Mouse (Mus musculus) layer of hippocampus, postnatal 14 days (tissue): Measurements from ENCODE around the gene Rhox3f. TPM values are rescaled to one million over a fixed set of nuclear protein-coding genes. Genes with fewer than 3 reads are reported as not detected.
"Not testable (repeated sequence)": the region's sequence is repeated elsewhere in the genome, so short reads cannot be mapped to it uniquely, and the experiment has no call there.

Experiments
- DNase-seq, 2 experiments: peaks; one replicate each; pipeline ENCODE4 v3.0.0; 2021 to 2022; ENCODE audit warnings: low spot score in 2 of 2, mixed read lengths in 1 of 2
- long read RNA-seq, 2 experiments: library from polyadenylated mRNA; stranded (forward); transcript quantifications; one replicate each; pipeline ENCODE4 v2.0.0; 2021
- total RNA-seq, 2 experiments: library from RNA; stranded (reverse); gene quantifications; 2 replicates each; pipeline ENCODE4 v1.2.3; 2021

Rhox3f gene
- total RNA-seq = not detected
- long read RNA-seq, experiment 1 = 0 reads
- long read RNA-seq, experiment 2 = 0 reads

DNA sequence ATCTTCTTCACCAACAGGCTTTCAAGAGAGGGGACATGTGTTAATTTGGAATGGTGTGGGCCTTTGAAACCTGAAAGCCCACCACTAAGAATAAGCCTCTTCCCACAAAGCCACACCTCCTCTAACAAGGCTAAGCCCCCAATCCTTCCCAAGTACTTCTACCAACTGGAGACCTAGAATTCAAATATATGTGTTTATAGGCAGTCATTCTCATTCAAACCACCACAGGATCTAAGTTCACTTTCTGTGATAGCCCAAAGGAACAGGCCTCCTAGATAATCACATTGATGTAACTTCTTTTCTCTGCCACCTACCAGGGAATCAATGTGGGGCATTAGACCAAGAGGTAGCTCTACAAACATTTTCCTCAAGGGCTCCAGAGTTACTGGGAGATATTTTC, at the start of gene Rhox3f:
Rhox3f (plus strand) TSS at position 301 of the 400 bp plus-strand sequence.
- DNase-seq = not testable (repeated sequence)

DNA sequence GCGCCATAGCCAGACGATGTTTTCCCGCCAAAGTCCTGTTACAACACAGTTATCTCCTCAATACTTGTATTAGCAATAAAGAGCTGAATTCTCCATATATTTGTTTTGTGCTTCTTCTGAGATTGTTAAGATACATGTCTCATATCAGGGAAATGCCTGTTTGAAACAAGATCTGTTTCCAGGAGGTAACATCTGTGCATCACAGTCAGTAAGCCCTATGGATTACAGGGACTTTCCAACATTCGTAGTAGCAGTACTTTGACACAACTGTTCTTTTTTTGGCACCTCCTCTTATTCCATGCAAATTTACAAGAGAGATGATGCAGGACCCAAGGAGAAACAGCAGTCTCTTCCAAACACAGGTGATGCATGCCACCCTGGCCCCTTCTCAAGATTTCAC, 39.1 kb upstream of the Rhox3f start, which contains the start of gene Rhox3e:
Rhox3e (plus strand) TSS at position 301 of the 400 bp plus-strand sequence.
- not testable (repeated sequence) for DNase-seq

DNA sequence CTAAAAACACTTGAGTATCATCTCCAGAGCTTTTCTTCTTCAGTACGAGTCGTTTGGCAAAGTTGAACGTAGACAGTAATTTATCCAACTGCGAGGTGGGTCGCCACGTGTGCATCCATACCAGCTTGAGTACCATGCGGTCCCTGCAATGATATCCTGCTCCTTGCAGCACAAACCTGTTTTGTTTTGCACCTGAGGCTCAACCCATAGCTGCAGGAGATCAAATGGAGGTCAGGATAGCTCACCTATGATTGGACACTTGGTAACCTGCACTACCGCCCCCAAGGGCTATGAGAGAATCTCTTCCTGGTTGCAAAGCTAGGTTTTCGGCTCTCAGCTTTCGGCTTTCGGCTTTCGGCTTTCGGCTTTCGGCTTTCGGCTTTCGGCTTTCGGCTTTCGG, 23.7 kb upstream of the Rhox3f start, which contains the start of gene Rhox4e:
Rhox4e (plus strand) TSS at position 301 of the 400 bp plus-strand sequence.
- DNase-seq = not testable (repeated sequence)

GRCm38 (mm10) chrX:37571105-37571504, 9.7 kb upstream of the Rhox3f start, which contains the start of gene Rhox2f:
Gene Rhox2f, plus strand, starts transcription at chrX:37571405.
- not testable (repeated sequence) for DNase-seq

- not testable (repeated sequence) for DNase-seq
Observed at GRCm38 (mm10) chrX:37572638-37573037, 8.2 kb upstream of the Rhox3f start.

DNA sequence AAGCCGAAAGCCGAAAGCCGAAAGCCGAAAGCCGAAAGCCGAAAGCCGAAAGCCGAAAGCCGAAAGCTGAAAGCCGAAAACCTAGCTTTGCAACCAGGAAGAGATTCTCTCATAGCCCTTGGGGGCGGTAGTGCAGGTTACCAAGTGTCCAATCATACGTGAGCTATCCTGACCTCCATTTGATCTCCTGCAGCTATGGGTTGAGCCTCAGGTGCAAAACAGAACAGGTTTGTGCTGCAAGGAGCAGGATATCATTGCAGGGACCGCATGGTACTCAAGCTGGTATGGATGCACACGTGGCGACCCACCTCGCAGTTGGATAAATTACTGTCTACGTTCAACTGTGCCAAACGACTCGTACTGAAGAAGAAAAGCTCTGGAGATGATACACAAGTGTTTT, 26.8 kb downstream of the Rhox3f start, which contains the start of gene Rhox4f:
Rhox4f (minus strand) TSS at position 101 of the 400 bp plus-strand sequence.
- DNase-seq = not testable (repeated sequence)

DNA sequence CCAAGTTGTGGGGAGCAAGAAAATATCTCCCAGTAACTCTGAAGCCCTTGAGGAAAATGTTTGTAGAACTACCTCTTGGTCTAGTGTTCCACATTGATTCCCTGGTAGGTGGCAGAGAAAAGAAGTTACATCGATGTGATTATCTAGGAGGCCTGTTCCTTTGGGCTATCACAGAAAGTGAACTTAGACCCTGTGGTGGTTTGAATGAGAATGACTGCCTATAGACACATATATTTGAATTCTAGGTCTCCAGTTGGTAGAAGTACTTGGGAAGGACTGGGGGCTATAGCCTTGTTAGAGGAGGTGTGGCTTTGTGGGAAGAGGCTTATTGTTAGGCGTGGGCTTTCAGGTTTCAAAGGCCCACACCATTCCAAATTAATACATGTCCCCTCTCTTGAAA, 47.7 kb downstream of the Rhox3f start, which contains the start of gene Rhox3g:
Rhox3g (minus strand) TSS at position 101 of the 400 bp plus-strand sequence.
- not testable (repeated sequence) for DNase-seq

Other genes with a start within 250 kb of the Rhox3f start
- not detected for gene Rhox3a2, start 201.0 kb upstream of the Rhox3f start, total RNA-seq
- not detected for gene Rhox4a2, start 190.1 kb upstream of the Rhox3f start, total RNA-seq
- gene Rhox2b, start 168.9 kb upstream of the Rhox3f start, total RNA-seq = not detected
- not detected for gene Rhox4b, start 148.5 kb upstream of the Rhox3f start, total RNA-seq
- not detected for gene Rhox2c, start 127.3 kb upstream of the Rhox3f start, total RNA-seq
- not detected for gene Rhox3c, start 122.4 kb upstream of the Rhox3f start, total RNA-seq
- not detected for gene Rhox4c, start 100.7 kb upstream of the Rhox3f start, total RNA-seq
- not detected for gene Rhox2d, start 87.6 kb upstream of the Rhox3f start, total RNA-seq
- gene Rhox4d, start 66.6 kb upstream of the Rhox3f start, total RNA-seq = not detected
- not detected for gene Rhox2e, start 50.5 kb upstream of the Rhox3f start, total RNA-seq
- gene Rhox3e, start 39.0 kb upstream of the Rhox3f start, total RNA-seq = not detected
- gene Rhox4e, start 23.6 kb upstream of the Rhox3f start, total RNA-seq = not detected
- gene Rhox2f, start 9.6 kb upstream of the Rhox3f start, total RNA-seq = not detected
- gene Rhox4f, start 26.7 kb downstream of the Rhox3f start, total RNA-seq = not detected
- gene Rhox3g, start 47.6 kb downstream of the Rhox3f start, total RNA-seq = not detected
- gene Rhox2g, start 62.5 kb downstream of the Rhox3f start, total RNA-seq = not detected
- not detected for gene Rhox4g, start 70.3 kb downstream of the Rhox3f start, total RNA-seq
- gene Rhox3h, start 87.8 kb downstream of the Rhox3f start, total RNA-seq = not detected
- gene Rhox2h, start 92.3 kb downstream of the Rhox3f start, total RNA-seq = not detected
- gene Rhox5, start 223.8 kb downstream of the Rhox3f start, total RNA-seq = not detected
- not detected for gene Rhox6, start 245.9 kb downstream of the Rhox3f start, total RNA-seq